Mouse (Mus musculus) frontal cortex, adult 2 months (tissue): ENCODE measurements around the gene Tpm4. TPM values are rescaled to one million over a fixed set of nuclear protein-coding genes. Genes with fewer than 3 reads are reported as not detected.

Experiments used
- DNase-seq, 2 experiments: peaks; one replicate each; pipeline ENCODE4 v3.0.0; 2022; ENCODE audit warnings: low spot score in 1 of 2; ENCODE audit errors: extremely low spot score in 1 of 2
- polyA plus RNA-seq: library from polyadenylated mRNA; depleted of rRNA; stranded (reverse); fragments of >200 nt; gene quantifications from 2 replicates; pipeline ENCODE4 v1.2.3, GENCODE M21; 2012; rRNA removed

Tpm4 gene
- polyA plus RNA-seq, 1 experiment: 41.6 TPM

DNA sequence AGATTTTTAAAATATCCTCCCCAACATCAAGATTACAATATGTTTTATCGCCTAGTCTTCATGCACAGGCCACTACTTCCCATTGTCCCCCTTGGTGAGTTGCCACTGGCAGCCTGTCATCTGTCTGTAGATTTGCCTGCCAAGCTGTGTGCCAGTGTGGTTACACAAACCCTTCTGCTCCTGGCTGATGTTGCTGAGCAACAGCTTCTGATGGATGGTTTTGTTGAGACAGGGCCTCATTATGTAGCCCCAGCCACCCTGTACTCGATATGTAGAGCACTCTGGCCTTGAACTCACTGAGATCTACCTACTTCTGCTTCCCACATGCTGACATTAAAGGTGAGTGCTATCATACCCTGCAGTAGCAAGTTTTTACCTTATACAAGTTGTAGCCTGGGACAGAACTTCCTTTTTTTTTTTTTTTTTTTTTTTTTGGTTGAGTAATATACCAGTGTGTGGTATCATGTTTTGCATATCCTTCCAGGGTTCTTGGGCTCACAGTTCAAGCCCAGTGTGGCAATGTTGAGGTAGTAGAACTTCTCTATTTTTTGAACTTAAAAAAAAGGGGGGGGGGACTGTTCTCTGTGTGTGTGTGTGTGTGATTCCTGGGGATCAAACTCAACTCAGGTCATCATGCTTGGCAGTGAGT is 48.9 kb downstream of the Tpm4 start:
- DNase-seq: no peak

DNA sequence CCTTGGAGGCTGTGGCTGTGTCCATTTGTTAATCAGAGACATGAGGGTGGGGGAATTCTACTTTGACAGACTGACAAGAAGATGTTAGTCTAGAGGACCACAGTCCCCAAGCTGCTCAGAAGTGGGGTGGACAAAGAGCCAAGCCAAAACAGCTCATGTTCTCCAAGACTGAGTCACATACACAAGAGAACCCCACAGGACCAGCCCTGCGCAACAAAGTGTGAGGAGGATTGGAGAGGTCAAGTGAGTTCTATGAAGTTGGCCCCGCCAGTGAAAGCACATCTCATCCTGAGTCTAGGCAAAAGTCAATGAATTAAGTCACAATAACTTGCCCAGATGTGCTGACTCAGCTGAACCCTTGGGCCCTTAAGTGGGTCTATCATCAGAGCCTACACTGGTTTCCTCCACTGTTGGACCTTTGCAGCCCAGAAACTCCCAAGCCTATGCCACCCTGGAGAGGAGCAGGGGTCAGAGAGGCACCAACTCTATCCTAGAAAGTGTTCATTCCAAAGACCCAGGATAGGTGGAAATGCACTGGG is 53.1 kb downstream of the Tpm4 start:
- DNase-seq: no peak

DNA sequence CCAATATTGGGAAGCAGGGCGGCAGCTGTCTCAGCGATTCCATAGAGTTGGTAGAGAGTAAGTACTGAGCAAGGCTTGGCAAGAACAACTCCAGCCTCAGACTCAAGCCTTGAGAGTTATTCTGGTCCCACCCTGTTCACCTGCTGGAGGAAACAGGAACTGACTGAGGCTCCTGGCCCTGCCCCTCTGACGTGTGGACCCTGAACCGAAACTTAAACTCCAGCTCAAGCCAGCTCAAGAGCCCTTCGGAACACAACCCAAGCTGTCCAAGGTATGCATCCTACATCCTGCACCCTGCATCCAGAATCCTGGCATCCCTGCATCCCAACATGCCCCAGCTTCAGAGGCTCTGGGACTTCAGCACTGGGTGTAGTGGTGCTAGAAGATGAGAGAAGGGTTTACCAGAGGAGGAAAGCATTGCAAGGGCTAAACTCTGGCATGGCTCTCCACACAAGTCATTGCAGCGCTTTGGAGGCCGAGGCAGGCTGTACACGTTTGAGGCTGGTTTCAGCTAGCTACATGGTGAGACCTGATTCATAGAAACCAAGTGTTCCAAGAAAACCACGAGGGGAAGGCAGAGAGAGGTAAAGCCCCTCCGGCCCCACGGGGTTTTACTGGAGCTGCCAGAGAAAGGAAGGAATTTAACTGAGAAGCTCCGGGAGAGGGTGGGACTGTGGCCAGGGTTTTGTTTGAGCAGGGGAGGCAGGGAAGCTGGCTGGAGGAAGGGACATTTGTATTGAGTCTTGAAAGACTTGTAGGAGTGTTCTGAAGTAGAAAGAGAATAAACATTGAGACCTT is 54.8 kb downstream of the Tpm4 start, which contains the start of gene Hsh2d:
Gene Hsh2d, plus strand, starts transcription at position 222 of the 798 bp plus-strand sequence.
- no peak for DNase-seq

DNA sequence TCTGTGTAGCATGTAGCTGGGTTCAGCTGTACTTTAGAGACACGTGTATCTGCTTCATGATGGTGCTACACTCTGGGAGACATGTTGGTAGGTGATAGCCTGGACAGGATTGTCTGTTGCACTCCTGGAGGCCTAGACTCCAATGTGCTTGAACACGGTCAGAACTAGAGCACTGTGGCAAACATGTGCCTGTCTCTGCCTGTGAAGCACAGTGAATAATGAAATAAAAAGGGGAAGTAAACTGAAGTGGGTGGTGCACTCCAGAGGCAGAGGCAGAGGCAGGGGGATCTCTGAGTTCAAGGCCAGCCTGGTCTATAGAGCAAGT is 55.4 kb downstream of the Tpm4 start:
- DNase-seq: no peak

DNA sequence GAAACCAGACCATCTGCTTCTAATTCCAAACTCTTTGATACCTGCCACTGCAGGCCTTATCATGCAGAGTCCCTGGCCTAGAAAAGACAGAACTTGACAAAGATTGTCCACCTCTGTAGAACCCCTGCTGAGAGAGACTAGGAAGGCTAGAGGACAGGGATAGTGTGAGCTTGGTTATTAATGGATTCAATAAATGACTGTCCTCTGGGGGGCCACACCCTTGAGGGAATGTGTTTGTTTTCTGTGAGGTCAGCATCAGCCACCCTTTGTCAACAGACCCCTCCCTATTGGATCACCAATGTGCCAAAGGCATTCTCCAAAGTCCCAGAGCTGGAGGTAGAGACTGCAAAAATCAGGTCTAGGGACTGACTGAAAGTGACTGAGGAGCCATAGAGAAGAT is 57.3 kb downstream of the Tpm4 start:
- DNase-seq: no peak

DNA sequence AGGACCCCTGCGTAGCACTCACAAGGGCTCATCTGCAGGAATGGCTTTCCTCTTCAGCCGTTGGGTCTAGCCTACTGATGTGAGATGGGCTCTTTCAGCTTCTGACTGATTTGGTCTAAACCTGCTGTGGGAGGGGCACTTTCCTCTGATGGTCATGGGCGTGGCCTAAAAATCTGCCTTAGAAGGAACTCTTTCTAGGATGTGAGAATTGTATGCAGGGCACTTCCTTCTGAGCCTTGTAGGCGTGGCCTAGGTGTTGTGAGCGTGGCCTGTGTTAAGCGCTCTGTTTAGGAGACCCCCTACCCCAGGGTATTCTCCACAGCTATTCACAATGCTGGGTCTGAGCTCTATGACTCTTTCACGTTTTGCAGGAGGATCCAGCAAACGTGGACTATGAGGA is 63.2 kb downstream of the Tpm4 start:
- no peak for DNase-seq

Other genes with a start within 250 kb of the Tpm4 start
- 4.7 and 6.1 TPM in 2 replicates for gene Zfp882, start 226.4 kb upstream of the Tpm4 start, polyA plus RNA-seq
- 20.7 and 23.1 TPM in 2 replicates for gene Zfp617, start 226.3 kb upstream of the Tpm4 start, polyA plus RNA-seq
- gene Zfp961, start 183.9 kb upstream of the Tpm4 start, polyA plus RNA-seq: 18.0 and 18.2 TPM in 2 replicates
- gene Cyp4f18, start 125.3 kb upstream of the Tpm4 start, polyA plus RNA-seq: 0.12 and 0.25 TPM in 2 replicates
- not detected in 2 replicates for gene Olfr372, start 93.8 kb upstream of the Tpm4 start, polyA plus RNA-seq
- not detected in 2 replicates for gene Olfr373, start 51.8 kb upstream of the Tpm4 start, polyA plus RNA-seq
- gene Olfr374, start 27.9 kb upstream of the Tpm4 start, polyA plus RNA-seq: 0.04 and 0.06 TPM in 2 replicates
- gene Rab8a, start 26.2 kb downstream of the Tpm4 start, polyA plus RNA-seq: 60.6 and 63.4 TPM in 2 replicates
- gene Hsh2d, start 54.7 kb downstream of the Tpm4 start, polyA plus RNA-seq: 0.06 and 0.12 TPM in 2 replicates
- gene Cib3, start 77.9 kb downstream of the Tpm4 start, polyA plus RNA-seq: 0.06 and 0.21 TPM in 2 replicates
- not detected in 2 replicates for gene Gm11034, start 78.7 kb downstream of the Tpm4 start, polyA plus RNA-seq
- 77.5 and 79.3 TPM in 2 replicates for gene Fam32a, start 84.8 kb downstream of the Tpm4 start, polyA plus RNA-seq
- 111 and 115 TPM in 2 replicates for gene Ap1m1, start 105.0 kb downstream of the Tpm4 start, polyA plus RNA-seq
- gene Gm10282, start 170.3 kb downstream of the Tpm4 start, polyA plus RNA-seq: 3.7 and 6.4 TPM in 2 replicates
- 10.3 and 18.3 TPM in 2 replicates for gene Klf2, start 184.1 kb downstream of the Tpm4 start, polyA plus RNA-seq